Mouse (Mus musculus) hematopoietic stem cell, adult 5-6 weeks (primary cell): ENCODE results near the gene Thsd4. TPM values are rescaled to one million over a fixed set of nuclear protein-coding genes. Genes with fewer than 3 reads are reported as not detected.

Experiments
- ATAC-seq, 2 experiments: fragments of 125-278 bp in 1 of 2; replicated peaks in 1 of 2; 2 replicates each; pipeline ENCODE4 v1.8.0; 2016 to 2017; ENCODE audit warnings: inconsistent platforms in 2 of 2, mild to moderate bottlenecking in 2 of 2, moderate number of reproducible peaks in 2 of 2, low read depth in 1 of 2, moderate TSS enrichment in 1 of 2; ENCODE audit not compliant: low FRiP score in 2 of 2, poor library complexity in 2 of 2, severe bottlenecking in 2 of 2, insufficient read depth in 1 of 2, low TSS enrichment in 1 of 2
- total RNA-seq: library from RNA; stranded (forward); fragments of 172-1452, 232-1000 nt; gene quantifications from 2 replicates; pipeline ENCODE4 v1.2.3, GENCODE M21; 2017

Gene Thsd4
- total RNA-seq, 1 experiment from 2014 or later: 1.0 TPM

DNA sequence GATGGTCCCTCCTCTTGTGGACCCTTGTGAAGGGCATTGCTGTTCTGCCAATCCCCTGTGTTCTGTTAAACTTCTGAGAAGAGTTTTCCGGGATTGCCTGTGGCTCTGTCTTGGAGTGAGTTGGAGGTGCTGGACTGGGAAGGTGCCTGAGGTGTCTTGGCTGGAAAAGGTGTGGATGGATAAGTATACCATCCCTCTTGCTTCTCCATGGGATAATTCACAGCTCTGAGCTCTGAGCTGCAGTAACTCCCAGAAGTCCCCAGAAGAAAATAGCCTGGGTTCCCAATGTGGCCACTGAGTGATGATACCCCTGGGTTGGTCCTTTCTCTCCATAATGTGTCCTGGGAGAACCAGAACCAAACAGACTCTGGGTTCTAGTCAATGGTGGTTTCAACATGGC, 398.8 kb downstream of the Thsd4 start:
- ATAC-seq: no peak

GRCm38 (mm10) chr9:60119846-60120245, 402.0 kb downstream of the Thsd4 start:
- ATAC-seq: no peak

- ATAC-seq: no peak
Observed at GRCm38 (mm10) chr9:60117831-60118230, 404.0 kb downstream of the Thsd4 start.

DNA sequence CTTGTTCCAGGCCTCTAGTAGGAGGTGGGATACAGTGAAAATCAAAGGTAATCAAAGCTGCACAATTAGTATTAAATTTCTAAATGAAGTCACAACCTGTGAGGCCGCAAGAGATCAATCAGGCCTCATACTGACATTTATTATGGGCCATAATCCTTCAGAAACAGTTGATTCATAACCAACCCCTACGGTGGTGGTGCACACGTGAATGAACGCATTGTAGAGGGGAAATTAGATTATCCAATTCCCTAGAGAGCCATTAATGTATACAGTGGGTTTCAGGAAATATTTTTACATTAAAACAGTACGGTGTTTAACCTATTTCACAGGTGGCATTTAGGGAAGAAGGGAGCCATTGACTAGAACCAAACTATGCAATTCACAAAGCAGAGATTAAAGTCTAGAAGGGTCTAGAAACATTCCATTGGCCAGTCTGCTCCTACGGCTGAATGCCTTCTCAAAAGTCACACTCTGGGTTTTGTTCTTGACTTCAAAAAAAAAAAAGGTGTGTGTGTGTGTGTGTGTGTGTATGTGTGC, 406.1 kb downstream of the Thsd4 start:
- no peak for ATAC-seq

DNA sequence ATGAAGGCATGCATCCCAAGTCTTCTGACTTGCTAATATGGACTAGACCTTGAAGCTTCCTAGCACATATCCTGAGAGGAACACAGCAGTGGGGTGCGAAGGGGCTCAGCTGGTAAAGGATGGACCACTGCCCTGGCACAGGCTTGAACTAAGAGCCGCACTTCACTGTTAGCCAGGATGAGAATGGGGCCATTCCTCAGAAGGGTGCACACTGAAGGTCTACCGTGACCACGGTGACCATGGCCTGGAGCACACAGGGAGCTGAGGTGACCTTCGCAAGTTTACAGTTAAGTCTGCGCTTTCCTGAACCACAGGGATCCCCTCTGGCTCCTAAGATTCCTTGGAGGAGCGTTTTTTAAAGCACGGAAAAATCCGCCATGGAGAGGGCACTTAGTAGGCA, 406.5 kb downstream of the Thsd4 start:
- ATAC-seq: no peak

DNA sequence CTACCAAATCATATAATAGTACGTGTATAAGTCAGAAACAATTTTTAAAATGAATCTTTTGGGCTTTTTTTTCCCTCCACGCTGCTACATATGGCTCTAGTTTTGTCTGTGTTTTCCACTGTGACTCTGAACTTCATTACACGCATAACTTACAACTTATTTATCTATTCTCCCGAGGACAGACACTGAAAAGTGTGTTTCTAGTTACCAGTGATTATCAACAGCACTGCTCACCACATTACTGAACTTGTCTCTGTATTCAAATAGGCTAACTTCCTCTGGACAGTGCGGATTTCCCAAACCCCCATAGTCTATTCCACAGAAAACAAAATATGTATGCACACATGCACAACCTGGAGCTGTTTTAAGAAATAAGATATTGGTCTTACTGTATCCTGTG, 411.6 kb downstream of the Thsd4 start:
- ATAC-seq: no peak

GRCm38 (mm10) chr9:60106683-60107082, 415.2 kb downstream of the Thsd4 start:
- ATAC-seq: no peak

- no peak for ATAC-seq
Observed at GRCm38 (mm10) chr9:60106106-60106505, 415.7 kb downstream of the Thsd4 start.

GRCm38 (mm10) chr9:60094211-60094610, 427.6 kb downstream of the Thsd4 start:
- no peak for ATAC-seq

DNA sequence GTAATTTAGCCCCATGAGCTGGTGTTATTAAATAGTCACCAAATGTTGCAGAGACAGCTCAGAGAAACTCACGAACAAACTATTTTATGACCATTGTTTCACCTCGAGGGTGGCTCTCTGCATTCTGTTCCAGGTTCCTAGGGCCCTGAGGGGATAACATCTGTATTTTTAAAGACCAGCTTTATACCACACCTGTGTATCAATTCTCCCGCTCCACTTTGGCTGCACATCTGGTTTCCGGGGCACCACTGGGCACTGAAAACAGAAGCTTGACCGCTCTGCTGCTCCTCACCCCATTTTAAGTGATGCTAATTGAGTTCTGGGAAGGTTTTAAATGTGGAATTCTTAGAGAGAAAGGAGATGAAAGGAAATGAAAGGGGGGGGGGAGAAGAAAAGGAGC, 429.4 kb downstream of the Thsd4 start:
- no peak for ATAC-seq

- no peak for ATAC-seq
Observed at GRCm38 (mm10) chr9:60089441-60089840, 432.4 kb downstream of the Thsd4 start.

- ATAC-seq: no peak; a peak in 2 of 4 replicates
Observed at GRCm38 (mm10) chr9:60088101-60088500, 433.7 kb downstream of the Thsd4 start.

DNA sequence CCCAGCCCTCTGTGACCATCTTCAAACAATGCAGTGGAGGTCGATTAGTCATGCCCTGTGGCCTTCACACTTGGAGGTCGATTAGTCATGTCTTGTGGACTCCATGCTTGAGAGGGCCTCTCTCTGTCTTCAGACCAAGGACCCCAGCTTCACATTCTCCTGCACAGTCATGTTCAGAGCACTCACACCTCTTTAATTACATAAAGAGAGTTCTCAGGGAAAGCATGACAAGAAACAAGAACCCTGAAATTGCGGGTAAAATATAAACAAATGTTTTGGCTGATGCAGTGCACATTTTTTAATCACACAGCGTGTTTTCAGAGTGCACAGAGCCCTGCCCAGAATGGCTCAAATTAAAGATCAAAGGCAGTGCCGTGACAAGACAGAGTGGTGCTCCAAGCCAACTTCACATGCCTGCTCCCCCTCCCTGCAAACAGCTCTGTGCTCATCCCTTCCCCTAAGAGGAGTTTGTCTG, 439.7 kb downstream of the Thsd4 start:
- no peak for ATAC-seq

DNA sequence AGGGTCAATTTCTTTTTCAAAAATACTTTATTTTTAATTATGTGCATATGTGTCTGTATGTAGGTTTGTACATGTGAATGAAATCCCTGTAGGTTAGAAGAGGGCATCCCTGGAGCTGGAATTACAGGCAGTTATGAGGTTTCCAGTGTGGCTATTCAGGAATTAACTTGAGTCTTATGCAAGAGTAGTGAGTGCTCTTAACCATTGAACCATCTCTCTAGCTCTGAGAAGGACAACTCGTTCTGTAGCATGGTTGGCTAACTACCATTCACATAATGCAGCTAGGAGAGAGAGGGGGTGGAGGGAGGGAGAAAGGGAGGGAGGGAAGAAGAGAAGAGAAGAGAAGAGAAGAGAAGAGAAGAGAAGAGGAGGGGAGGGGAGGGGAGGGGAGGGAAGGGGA, 444.1 kb downstream of the Thsd4 start:
- no peak for ATAC-seq

DNA sequence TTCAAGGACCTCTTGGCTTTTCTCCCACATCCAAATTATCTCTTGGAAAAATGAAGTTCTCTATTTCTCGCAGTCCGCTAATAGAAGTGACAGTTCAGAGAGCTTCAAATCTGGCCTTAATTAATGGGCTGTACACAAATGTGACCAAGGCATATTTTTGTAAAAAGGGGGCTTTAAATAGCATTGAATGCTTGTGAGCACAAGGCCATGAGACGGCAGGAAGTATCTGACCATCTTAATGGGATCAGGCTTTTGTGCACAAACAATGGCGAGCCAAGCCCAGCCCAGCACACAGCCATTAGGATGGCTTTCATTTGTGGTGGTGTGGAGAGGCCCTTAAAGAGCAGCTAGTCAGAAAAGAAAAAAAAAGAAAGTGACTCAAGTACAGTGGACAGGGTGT, 445.4 kb downstream of the Thsd4 start:
- no peak for ATAC-seq

GRCm38 (mm10) chr9:60071620-60072263, 450.1 kb downstream of the Thsd4 start:
- ATAC-seq: no peak

GRCm38 (mm10) chr9:60067241-60067640, 454.6 kb downstream of the Thsd4 start:
- no peak for ATAC-seq

- no peak for ATAC-seq
Observed at GRCm38 (mm10) chr9:60065184-60065583, 456.7 kb downstream of the Thsd4 start.

- no peak for ATAC-seq
Observed at GRCm38 (mm10) chr9:60063191-60063720, 458.6 kb downstream of the Thsd4 start.
